Mouse (Mus musculus): ENCODE data around the gene Fndc7.
A peak's percentile ranks its signal among the peaks of the same experiment; 100 is the strongest.
"Not testable (repeated sequence)": the region's sequence is repeated elsewhere in the genome, so short reads cannot be mapped to it uniquely, and the experiment has no call there.

The Fndc7 gene

DNA sequence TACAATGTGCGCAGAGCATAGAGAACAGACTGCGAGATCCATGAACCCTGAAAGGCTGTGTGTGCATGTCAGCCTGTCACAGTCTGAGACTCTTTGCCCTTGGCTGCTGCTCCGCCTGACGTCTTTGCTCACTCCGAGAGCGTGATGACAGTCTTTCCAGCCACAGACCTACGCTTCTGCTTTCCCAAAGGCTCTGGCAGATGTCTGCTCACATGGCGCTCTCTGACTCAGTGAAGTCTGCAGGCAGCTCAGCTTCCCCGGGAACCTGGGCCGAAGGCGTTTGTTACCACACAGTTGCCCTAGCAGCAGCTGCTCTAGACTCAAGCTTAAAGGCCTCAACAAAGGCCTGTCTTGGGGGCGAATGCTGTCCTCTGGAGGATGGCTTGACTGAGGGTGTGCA is 34.4 kb downstream of the Fndc7 start:
- no peak for DNase-seq (ENCODE audit: low read depth, low spot score)

DNA sequence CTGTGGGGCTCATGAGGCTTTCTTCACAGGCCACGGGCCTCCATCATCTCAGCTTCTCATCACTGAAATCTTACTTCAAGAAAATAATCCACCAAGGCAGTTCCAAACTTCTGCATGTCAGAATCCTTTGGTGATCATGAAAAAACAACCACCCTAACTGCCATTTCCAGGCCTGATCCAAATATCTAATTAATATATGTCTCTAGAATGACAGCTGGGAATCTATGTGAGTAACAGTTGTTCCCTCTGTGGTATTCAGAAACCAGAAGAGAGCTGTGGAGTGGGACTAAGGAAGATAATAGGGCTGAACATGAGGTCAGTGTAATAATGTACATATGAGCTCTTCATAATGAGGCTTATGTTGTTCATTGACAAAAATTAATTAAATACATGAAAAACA is 36.5 kb downstream of the Fndc7 start:
- no peak for DNase-seq (ENCODE audit: low read depth, low spot score)

DNA sequence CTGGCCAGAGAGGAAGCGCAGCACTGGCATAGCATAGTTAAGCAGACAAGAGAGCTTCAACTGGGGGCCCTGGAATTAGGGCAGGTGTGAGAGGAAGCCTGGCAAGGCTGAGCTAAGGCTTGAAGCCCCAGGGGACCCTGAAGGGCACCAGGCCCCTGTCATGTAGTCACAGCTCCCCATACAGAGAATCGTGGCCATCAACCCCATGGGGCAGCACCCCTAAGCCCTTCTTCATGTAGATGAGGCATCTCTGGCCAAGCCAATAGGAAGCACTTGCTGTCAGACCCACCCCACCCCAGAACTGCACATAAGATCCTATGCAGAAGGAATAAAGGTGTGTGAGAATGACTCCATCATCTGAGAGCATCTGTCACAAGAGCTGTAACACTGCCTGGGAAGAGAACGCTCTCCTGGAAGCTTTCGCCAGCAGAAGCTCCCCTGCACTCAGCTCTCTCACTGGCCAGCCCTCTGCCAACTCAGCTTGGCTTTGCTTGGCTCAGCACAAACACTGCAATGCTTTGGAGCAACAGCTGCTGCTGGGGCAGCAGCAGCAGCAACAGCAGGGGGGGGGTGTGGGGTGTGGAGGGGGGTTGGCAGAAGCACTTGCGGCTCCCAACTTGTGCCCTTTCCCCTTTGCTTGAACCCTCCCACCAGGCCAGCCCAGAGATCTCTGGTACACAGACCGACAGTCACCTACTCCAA is 37.7 kb downstream of the Fndc7 start:
- DNase-seq (ENCODE audit: low read depth, low spot score), result no peak

DNA sequence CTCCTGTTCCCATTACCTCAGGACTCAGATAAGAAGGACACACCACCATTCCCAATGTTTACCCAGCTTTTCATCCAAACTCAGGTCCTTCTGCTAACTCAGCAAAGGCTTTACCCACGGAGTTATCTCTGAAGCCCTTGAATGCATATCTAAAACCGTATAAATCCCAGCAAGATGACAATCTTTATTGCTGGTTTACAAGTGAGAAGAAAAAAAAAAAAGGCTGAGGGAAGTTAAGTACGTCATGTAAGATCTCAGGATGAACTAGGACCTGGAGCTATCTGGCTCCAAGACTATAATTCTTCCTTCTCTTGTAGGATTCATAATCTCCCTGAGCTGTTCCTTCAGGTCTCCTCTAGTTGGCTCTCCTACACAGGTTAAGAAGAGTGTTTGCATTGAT is 38.3 kb downstream of the Fndc7 start:
- DNase-seq (ENCODE audit: low read depth, low spot score), result no peak

DNA sequence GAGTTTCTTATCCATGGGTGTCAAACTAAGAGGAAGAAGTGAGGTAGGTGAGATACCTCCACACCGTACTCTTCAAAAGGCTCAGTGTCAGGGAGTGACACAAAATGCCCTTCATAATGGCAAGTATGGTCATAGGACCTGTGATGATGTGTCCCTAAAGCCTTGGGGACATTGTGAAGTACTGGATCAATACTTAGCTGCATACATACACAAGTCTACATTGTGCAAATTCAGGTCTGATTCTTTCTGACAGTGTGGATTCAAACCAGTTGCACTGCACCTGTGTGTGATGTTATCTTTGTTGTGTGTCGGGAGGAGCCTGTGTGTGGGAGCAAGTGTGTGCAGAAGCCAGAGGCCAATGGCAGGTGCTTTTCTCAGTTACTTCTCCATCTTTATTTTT is 38.7 kb downstream of the Fndc7 start:
- DNase-seq (ENCODE audit: low read depth, low spot score), result no peak

DNA sequence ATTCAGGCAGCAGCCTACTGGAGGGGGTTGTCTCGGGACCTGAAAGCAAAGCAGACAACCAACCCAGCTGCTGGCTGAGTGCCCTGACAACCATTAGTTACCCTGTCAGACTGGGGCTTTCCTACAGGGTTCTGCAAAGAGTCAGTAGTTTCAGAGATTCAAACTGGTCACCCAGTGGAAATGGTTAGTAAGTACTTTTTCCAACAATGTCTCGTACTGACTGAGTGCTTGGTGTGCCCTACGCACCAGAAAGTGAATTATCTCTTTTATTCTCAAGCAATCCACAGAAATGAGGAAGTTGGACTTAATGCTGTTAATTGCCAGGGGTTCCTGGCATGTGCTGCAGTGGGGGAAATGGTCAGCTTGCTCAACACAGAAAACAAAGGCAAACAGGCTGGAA is 39.3 kb downstream of the Fndc7 start:
- DNase-seq (ENCODE audit: low read depth, low spot score), result no peak

DNA sequence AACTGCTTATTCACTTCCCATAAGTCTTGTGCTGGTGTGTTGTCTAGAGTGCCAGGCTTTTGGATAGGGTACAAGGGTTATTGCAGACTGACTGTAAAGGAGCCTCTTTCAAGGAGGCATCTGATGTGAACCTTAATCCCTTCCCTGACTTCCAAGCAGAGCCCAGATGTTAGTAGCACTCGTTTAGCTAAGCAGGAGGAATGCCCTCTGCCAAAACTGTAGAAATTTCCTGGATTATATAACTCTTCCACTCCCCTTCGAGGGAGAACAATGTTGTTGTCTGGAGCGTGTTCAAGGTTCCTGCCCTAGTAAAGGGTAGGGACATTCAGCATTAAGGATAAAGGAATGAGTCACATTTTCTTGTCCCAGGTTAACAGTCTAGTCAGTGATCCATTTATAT is 43.2 kb downstream of the Fndc7 start:
- no peak for DNase-seq (ENCODE audit: low read depth, low spot score)

DNA sequence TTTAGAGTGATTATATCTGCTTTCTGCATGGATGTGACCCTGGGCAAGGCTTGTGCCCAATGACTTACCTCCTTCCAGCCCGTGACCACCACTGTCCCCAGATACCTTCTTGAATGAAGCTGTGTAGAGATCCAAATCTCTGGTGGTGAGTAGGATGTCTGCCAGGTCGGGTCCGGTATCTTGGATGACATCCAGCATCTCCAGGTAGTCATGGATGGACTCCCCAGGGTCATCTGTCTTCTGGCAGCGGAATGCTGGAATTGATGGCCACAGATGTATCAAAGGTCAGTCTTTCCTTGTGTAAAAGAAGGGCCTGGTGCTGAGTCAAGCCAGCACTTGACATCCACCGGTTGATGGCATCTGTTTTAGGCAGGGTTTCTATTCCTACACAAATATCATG is 45.3 kb downstream of the Fndc7 start:
- no peak for DNase-seq (ENCODE audit: low read depth, low spot score)

DNA sequence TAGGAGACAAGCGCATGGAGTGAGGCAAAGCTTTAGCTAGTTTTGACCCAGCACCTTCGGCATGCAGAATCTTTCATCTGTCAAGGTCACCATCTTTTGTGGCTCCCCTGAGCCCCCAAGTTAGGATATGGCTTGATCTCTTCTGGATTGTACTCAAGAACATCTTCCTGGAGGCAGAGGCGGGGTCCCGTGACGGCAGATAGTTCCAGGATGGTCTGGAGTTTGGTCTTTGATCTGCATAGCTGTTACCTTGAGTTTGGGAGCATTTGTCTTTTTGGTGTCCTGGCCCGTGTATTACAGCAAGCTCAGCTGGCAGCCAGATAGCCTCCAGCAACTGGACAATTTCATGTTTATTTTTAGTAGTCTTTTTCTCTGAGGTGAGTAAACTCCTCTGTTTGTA is 45.8 kb downstream of the Fndc7 start:
- no peak for DNase-seq (ENCODE audit: low read depth, low spot score)

DNA sequence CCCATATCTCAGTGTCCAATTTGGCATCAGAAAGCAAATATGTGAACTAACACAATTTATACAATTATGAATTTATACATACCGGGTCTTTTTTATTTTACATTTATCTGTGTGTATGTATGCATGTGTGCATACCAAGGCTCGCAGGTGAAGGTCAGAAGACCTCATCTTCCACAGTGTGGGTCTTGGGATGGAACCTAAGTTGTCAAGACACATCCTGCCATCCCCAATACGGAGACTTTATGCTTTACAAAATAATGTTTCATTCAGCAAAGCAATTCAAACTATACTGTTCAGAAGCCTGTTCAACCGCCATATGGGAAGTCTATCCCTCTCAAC is 49.1 kb downstream of the Fndc7 start:
- DNase-seq (ENCODE audit: low read depth, low spot score), result no peak

DNA sequence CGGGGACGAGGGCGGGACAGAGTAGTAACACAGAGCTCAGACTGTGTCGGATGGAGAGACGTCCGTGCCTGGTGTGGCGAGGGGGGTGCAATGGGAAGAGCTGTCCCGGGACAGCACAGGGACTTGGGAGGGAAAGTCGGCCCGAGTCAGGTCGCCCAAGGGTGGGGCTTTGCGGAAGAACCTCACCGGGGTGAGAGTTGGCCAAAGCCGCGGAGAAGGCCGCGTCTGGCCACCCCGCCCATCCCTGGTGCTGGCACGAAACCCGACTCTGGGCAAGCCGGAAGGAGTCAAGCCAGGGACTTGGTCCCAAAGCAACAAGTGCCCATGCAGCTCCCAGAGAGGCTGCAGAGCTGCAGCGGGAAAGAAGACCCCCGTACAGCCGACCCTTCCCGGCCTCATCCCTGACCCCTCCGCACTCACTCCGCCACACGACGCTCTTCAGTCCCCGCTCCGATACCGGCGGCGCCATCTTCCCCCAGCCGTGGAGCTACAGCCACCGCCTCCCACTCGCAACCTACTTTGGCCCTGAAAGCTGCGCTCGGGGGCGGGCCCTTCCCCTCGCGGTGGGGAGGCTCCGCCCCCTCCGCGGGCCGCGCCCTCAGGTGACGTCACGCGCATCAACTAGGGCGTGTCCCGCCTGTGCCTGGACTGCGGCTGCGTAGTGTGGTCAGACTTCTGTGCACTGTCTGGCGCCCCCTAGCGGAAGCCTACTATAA is 49.6 kb downstream of the Fndc7 start, which contains the start of gene Stxbp3:
TSS of gene Stxbp3 (minus strand) at position 527 of the 716 bp plus-strand sequence.
- peak; percentile 98 for DNase-seq (ENCODE audit: low read depth, low spot score)

DNA sequence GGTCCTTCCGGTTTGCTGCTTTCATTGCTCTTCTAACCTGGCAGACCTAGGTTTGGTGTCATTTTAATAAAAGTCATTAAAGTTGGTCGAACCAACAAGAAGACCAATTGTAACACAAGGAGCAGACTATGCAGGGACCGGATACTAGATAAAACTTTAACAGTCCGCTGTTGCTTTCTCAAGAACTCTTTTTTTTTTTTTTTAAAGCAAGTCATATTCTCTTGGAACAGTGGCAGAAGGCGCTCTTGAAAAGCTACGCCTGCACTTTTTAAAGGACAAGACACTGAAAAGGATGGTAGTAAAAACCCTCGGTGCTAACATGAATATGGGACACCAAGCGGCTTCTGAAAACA is 50.2 kb downstream of the Fndc7 start:
- peak; percentile 48 for DNase-seq (ENCODE audit: low read depth, low spot score)

DNA sequence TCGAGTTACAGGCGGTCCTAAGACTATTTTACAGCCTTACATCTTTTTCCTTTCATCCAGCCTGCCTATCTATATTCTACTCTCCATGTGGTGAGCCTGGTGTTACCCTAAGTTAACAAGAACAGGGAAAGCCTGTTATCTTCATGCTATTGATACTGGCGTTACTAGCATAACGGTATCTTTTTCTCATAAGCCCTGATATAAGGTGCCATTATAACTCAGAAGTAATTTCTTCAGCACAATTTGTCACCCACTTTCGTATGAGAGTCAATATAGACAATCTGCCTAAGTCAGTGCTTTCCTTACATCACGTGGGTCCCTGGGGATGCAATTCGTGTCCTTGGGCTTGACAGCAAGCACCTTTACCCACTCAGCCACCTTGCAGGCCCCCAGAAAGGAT is 50.8 kb downstream of the Fndc7 start:
- no peak for DNase-seq (ENCODE audit: low read depth, low spot score)

DNA sequence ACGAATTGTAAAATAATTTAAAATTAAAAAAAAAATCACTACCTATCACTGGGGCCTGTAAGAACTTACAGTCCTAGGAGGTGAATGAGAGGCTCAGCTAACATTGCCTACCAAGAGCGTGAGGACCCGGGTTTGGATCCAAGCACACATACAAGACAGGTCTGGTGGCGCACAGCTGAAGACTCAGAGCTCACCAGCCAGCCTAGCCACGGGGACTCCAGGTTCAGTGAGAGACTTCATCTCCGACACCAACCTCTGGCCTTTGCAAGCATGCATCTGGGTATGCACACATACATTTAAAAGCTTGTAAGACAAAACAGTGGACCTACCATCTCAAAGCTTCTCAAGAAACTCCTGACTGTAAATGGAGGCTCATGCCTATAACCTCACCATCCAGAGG is 52.9 kb downstream of the Fndc7 start:
- no peak for DNase-seq (ENCODE audit: low read depth, low spot score)

DNA sequence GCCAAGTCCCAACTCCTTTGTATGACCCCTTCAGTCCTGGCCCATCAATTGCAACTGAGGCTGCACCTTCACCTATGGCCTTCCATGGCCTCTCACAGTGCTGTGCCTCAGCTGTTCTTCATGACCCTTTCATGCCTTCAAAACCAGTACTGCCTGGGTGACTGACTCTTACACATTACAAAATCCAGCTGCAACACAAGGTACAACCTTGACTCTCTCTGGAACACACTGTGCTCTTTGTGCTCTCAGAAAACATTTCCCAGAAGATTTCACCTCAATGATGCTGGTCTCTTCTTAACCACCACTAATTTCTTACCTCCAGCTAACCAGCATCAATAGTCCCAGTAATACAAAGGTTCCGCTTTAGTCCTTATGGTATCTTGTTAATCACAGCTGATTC is 56.1 kb downstream of the Fndc7 start:
- not testable (repeated sequence) for DNase-seq (ENCODE audit: low read depth, low spot score)

DNA sequence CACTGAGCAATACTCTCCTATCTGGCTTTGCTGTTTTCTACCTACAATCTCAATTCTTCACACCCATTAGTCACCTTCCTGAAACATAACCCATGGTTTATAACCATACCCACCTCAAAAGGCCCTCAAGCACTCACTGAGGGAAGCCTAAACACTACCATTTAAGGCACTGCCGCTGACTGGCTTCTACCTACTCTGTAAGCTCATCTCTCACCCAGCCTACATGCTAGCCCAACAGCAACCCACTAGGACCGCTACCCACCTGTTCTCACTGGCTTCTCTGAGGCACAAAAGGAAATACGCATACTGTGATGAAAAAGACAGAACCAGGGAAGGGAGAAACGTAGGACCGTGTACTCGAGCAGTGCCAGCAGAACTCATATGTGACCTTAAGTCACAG is 58.1 kb downstream of the Fndc7 start:
- DNase-seq (ENCODE audit: low read depth, low spot score), result no peak

DNA sequence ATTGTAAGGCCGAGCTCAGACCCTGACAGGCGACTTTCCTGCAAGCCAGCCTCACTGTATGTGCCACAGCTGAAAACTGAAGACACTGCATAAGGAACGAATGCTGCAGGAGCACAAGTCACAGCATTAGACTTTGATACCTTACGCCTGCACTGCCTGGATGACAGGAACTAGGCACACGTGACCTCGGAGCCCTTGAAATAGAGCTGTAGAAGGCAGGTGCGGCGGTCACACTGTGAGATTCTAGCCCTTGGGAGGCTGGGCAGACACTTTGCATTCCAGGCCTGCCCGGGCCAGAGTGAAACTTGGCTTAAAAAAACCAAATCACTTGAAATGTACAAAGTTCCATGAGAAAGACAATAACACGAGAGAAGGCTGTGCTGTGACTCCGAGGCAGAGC is 59.3 kb downstream of the Fndc7 start:
- no peak for DNase-seq (ENCODE audit: low read depth, low spot score)

DNA sequence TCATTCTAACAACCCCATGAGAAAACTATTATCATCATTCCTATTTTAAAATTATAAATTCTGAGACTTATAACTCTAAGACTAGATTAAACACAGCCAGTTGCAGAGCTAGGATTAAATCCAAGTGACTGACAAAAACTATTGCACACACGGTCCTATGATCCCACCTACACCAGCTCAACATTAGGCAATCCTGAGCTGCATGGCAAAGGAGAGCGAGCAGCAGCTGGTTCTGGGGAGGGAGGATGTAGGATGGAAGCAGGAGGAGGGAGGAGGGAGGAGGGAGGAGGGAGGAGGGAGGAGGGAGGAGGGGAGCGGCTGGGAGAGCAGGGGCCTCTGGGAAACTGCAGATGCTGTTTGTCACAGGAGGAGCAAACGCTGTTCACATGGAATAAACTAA is 74.2 kb downstream of the Fndc7 start:
- DNase-seq (ENCODE audit: low read depth, low spot score), result no peak

DNA sequence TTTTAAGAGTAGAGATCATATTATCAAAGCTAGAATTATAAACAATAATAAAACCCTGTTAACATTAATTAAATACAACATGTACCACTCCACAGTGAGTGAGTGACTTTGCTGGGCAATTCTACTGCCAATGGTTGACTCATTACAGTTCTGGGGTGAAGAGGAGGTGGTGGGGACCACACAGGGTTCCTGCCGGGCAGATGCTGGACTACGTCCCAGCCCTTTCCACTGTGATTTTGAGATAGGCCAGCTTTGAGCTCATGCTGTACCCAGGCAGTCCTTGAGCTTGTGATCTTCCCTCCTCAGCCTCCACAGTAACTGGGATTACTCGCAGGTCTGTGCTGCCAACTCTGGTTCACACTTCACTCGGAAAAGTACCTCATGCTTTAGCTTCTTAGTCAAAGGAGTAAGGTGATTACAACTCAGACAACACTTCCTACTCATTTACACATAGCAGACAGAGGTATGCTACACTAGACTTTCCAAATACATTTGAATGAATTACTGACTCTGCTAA is 79.0 kb downstream of the Fndc7 start:
- no peak for DNase-seq (ENCODE audit: low read depth, low spot score)

DNA sequence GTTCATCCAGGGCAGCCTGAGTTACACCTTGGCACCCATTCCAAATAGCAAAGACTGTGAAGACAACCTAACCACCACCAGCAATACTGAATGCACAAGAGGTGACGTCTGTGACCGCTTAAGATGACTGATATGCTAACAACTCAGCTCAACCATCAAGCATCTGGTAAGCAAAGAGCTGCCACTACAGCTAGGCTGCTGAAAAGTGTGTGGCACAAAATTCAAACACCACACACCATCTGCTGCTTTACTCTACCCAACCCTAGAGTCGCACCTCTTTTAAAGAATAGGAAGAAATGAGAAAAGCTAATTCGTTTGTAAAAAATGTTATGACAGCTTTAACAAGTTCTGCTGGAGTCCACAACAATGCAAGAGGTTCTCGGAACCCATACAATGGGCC is 84.2 kb downstream of the Fndc7 start:
- DNase-seq (ENCODE audit: low read depth, low spot score), result no peak

Measured in CD4-positive helper T cell, adult 2 months (primary cell).